Mouse (Mus musculus): Measurements from ENCODE around the gene Ptpn1. TPM values are rescaled to one million over a fixed set of nuclear protein-coding genes. Genes with fewer than 3 reads are reported as not detected.

The Ptpn1 gene
- total and polyA plus RNA-seq, 3 experiments: 69.8 to 131 (median 77.6) TPM

GRCm38 (mm10) chr2:167930975-167931374 is 882 bp upstream of the Ptpn1 start (continued):
- TF ChIP-seq SIN3A (IDR thresholded peaks at IDR 0.05; ENCODE audit: low read length) (peak; percentile 18; the same call in 1 of the 2 replicates), MAZ (IDR thresholded peaks at IDR 0.05; ENCODE audit: low read depth, low read length) (0 out of 2 replicates have a peak, but pooled peaks have one; percentile 13), PAX5 (IDR thresholded peaks at IDR 0.05; ENCODE audit: low read length) (no peak), ZC3H11A (IDR thresholded peaks at IDR 0.05; ENCODE audit: low read depth, low read length) (no peak)

GRCm38 (mm10) chr2:167932727-167933231 is 922 bp downstream of the Ptpn1 start:
- no peak for DNase-seq (ENCODE audit: extremely low read depth)
- Histone ChIP-seq H3K4me2 (ENCODE audit: insufficient read depth, low read depth, poor library complexity, severe bottlenecking) (peak overlapping the region; percentile 79), H3K4me3 (replicated peaks in 1 of 3; ENCODE audit: low read depth in 2 of 3, low read length in 2 of 3, poor library complexity in 1 of 3) (peak overlapping the region; percentile 89 to 93 (median 89)), H3K9me3 (replicated peaks; ENCODE audit: low read length) (no peaks in the 10 kb centered on the region), H3K79me2 (replicated peaks; ENCODE audit: control insufficient read depth, extremely low read depth, insufficient read depth, poor library complexity, severe bottlenecking) (peaks cover 55% of the 10 kb centered on the region), H3K9ac (ENCODE audit: insufficient read depth, low read depth) (peak overlapping the region; percentile 67), H3K36me3 (replicated peaks in 1 of 2; ENCODE audit: control insufficient read depth in 1 of 2, insufficient read depth in 1 of 2, low read length in 1 of 2) (peaks cover 0 to 12% of the 10 kb centered on the region in 2 experiments), H3K4me1 (ENCODE audit: control insufficient read depth in 1 of 2, insufficient read depth in 2 of 2) (peaks cover 23 to 67% of the 10 kb centered on the region in 2 experiments), H3K27ac (ENCODE audit: insufficient read depth, low read depth) (peak overlapping the region; percentile 32), H3K27me3 (replicated peaks) (no peaks in the 10 kb centered on the region)
- in situ Hi-C loops (cut with MboI; ENCODE audit: low pct_ligation_motif_present, low pct_unique_long_range_greater_than_20kb, low sequenced_read_pairs): no loop called here
- TF ChIP-seq MXI1 (IDR thresholded peaks at IDR 0.05; ENCODE audit: low read depth, low read length): 0 out of 2 replicates have a peak, but pooled peaks have one; percentile 6
- TF ChIP-seq CHD2 (IDR thresholded peaks at IDR 0.05; ENCODE audit: low read length): no peak
- dilution Hi-C loops (cut with MboI; ENCODE audit: extremely low pct_ligation_motif_present, extremely low pct_unique_long_range_greater_than_20kb, low sequenced_read_pairs): no loop called here

- H3K79me2 ChIP-seq (replicated peaks; ENCODE audit: control insufficient read depth, extremely low read depth, insufficient read depth, poor library complexity, severe bottlenecking): peaks cover 61% of the 10 kb centered on the region
- H3K36me3 ChIP-seq (replicated peaks in 1 of 2; ENCODE audit: control insufficient read depth in 1 of 2, insufficient read depth in 1 of 2, low read length in 1 of 2): peaks cover 0 to 16% of the 10 kb centered on the region in 2 experiments
- peak overlapping the region; percentile 79 for H3K4me2 ChIP-seq (ENCODE audit: insufficient read depth, low read depth, poor library complexity, severe bottlenecking)
- DNase-seq (ENCODE audit: extremely low read depth): no peak
- no peak overlapping the region for H3K27ac ChIP-seq (ENCODE audit: insufficient read depth, low read depth)
- H3K4me1 ChIP-seq (ENCODE audit: control insufficient read depth in 1 of 2, insufficient read depth in 2 of 2): peaks cover 20 to 65% of the 10 kb centered on the region in 2 experiments
- no peaks in the 10 kb centered on the region for H3K9me3 ChIP-seq (replicated peaks; ENCODE audit: low read length)
- dilution Hi-C loops (cut with MboI; ENCODE audit: extremely low pct_ligation_motif_present, extremely low pct_unique_long_range_greater_than_20kb, low sequenced_read_pairs): no loop called here
- in situ Hi-C loops (cut with MboI; ENCODE audit: low pct_ligation_motif_present, low pct_unique_long_range_greater_than_20kb, low sequenced_read_pairs): no loop called here
- H3K4me3 ChIP-seq (replicated peaks in 1 of 3; ENCODE audit: low read depth in 2 of 3, low read length in 2 of 3, poor library complexity in 1 of 3): peak overlapping the region; percentile 89 to 93 (median 89)
- H3K9ac ChIP-seq (ENCODE audit: insufficient read depth, low read depth): peak overlapping the region; percentile 67
- no peaks in the 10 kb centered on the region for H3K27me3 ChIP-seq (replicated peaks)
- TF ChIP-seq MEF2A (IDR thresholded peaks at IDR 0.05; ENCODE audit: borderline replicate concordance, low read depth, low read length): no peak
- no peak for TF ChIP-seq POLR2A (IDR thresholded peaks at IDR 0.05; ENCODE audit: low read depth, low read length)
- TF ChIP-seq RCOR1 (conservative IDR thresholded peaks at IDR 0.05; ENCODE audit: low read depth, low read length): no peak
- no peak for TF ChIP-seq ZNF384 (IDR thresholded peaks at IDR 0.05; ENCODE audit: low read depth, low read length)
- TF ChIP-seq USF1 (IDR thresholded peaks at IDR 0.05; ENCODE audit: low read depth, low read length): no peak
- TF ChIP-seq MYC (IDR thresholded peaks at IDR 0.05; ENCODE audit: low read depth, low read length): no peak
- TF ChIP-seq ELF1 (IDR thresholded peaks at IDR 0.05; ENCODE audit: low read depth, low read length): no peak
- no peak for TF ChIP-seq POLR2AphosphoS2 (IDR thresholded peaks at IDR 0.05; ENCODE audit: low read depth, low read length)
- TF ChIP-seq MAX (IDR thresholded peaks at IDR 0.05; ENCODE audit: low read length): no peak
- TF ChIP-seq E2F4 (IDR thresholded peaks at IDR 0.05; ENCODE audit: insufficient replicate concordance, low read depth, low read length): no peak
- TF ChIP-seq JUND (conservative IDR thresholded peaks at IDR 0.05; ENCODE audit: low read depth, low read length): no peak
- TF ChIP-seq GABPA (IDR thresholded peaks at IDR 0.05; ENCODE audit: insufficient replicate concordance, low read depth, low read length): no peak
- no peak for TF ChIP-seq NELFE (IDR thresholded peaks at IDR 0.05; ENCODE audit: low read depth, low read length)
- TF ChIP-seq MAZ (IDR thresholded peaks at IDR 0.05; ENCODE audit: low read depth, low read length): no peak
- TF ChIP-seq JUN (IDR thresholded peaks at IDR 0.05; ENCODE audit: insufficient read depth, low read depth, low read length): no peak
- TF ChIP-seq MXI1 (IDR thresholded peaks at IDR 0.05; ENCODE audit: low read depth, low read length): no peak
- TF ChIP-seq CTCF (conservative IDR thresholded peaks at IDR 0.05 in 1 of 2, IDR thresholded peaks at IDR 0.05 in 1 of 2; ENCODE audit: low read depth in 2 of 2, low read length in 2 of 2): no peak
- TF ChIP-seq UBTF (IDR thresholded peaks at IDR 0.05; ENCODE audit: low read depth, low read length): no peak
Measured at GRCm38 (mm10) chr2:167933397-167933796, 1.5 kb downstream of the Ptpn1 start.

All from CH12.LX (cell line).